Mouse (Mus musculus): ENCODE data around the gene Pmepa1. TPM values are rescaled to one million over a fixed set of nuclear protein-coding genes. Genes with fewer than 3 reads are reported as not detected.

The Pmepa1 gene
- total RNA-seq, 2 experiments from 2014 or later: 83.1 to 111 TPM

DNA sequence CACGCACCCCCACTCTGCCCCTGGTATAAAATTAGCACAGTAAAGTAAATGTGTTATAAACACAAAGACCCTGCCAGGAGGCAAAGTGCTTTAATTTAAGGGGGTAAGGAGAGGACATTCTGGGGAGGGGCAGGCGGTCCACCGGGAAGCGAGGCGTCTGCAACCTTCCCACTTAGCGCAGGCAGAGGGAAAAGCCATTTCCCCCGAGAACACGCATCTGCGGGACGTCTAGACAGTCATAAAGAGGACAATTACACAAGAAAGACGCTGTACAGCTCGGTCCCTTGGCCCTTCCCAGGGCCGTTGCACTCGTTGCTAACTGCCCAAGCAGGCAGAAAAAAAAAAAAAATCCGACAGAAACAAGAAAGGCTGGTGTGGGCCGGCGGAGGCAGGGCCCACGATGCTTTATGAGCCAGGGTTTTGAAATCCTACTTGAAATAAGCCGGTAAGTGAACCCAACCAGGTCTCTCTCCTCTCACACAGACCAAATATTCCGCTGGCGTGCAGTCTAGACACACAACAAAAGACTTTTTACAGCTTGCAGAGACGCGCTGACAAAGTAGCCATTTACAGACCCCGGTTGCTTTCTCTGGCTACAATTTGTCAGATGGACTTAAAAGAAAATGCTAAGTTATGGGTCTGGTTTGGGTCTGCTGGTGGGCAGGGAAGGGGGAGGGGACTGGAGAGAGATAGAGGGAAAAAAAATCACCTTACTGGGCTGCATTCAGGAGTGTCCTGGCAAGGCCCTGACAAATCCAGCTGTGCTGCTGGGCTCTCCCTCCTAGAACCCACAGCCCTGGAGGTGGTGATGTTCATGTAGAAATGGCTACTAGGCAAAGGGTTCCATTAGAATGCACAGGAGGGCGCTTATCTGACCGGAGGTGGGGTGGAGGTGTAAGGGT, 22.3 kb downstream of the Pmepa1 start:
- DNase-seq: no peak

DNA sequence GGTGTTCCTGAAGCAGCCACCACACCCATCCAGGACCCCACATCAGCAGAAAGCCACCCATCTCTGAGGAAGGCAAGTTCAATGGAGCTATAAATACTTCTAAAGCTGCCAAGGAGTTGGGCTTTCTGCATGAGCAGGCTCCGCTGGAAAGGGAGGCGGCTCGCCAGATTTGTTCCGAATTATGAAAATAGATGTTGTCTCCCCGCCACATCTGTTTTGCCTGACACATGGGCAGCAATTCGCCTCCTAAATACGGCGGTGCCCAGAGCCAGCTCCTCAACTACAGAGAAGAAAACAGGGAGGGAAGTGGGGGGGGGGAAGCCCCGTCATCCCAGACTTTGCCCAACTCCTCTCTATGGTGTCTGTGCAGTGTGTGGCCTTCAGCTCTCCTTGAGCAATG, 24.7 kb downstream of the Pmepa1 start:
- no peak for DNase-seq

DNA sequence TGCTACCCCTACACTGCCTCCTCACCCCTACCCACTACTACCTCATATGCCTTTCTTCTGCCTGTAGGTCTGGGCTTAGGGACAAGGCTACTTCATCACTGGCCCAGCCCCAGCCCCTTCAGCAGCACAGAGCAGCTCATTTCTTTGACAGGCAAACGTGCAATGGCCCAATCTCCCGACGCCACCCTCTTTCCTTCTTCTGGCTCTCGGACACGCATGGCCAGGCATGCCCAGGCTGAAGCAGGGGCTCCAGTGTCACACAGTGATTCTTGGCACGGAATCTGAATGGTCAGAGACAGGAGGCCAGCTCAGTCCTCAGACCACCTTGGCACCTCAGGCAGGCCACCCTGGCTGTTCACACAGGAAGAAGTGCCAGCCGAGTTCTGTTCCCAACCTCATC, 25.2 kb downstream of the Pmepa1 start:
- no peak for DNase-seq

DNA sequence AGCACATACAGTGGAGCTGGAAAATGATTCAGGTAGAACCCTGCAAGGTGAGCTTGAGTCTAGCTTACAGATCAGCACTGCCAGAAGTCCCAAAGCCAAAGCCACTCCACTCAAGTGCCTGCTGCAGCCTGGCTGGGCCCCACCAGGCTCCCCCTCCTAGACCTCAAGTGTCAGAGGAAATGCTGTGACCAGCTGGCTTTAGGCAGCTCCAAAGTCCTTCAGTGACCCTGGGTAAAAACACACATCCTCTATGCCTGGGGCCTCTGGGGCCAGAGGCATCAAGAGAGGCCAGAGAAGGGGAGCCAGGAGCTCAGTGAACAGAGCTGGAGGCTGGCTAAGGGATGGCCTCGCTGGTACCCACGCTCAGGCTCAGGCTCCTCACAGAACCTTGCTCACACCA, 25.9 kb downstream of the Pmepa1 start:
- no peak for DNase-seq

DNA sequence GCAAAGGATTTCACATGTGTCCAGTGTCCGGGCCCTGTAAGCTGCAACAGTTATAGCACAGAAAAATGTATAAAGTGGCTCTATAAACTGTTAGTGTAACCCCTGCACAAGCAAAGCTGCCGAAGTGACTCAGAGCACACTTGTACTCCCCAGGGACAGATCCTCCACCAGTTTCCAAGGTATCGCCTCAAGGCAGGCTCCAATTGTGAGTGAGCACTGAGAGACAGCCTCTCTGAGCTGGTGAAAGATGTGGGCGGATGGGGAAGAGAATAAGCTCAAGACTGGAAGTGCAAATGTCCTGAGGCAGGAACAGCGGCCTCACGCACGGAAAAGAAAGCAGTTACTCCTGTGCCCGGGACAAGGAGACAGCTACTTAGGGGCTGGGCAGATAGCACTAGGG, 26.4 kb downstream of the Pmepa1 start:
- DNase-seq: no peak

DNA sequence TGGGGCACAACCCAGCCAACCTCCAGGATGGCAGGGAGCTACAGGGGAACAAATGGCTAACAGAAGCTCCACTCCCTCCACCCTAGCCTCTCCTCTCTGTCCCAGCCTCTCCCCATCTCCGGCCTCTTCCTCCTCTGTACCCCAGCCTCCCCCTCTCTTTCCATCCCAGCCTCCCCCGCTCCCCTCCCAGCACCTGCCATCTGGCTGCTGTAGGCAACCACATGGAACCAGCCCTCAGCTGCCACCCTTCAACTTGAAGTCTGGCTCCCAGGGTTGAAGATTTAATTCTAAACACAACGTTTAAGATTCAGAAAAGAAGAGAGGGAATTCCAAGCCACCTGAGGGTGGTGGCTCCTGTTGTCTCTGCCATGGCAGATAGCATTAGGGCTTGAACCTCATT, 26.9 kb downstream of the Pmepa1 start:
- no peak for DNase-seq

DNA sequence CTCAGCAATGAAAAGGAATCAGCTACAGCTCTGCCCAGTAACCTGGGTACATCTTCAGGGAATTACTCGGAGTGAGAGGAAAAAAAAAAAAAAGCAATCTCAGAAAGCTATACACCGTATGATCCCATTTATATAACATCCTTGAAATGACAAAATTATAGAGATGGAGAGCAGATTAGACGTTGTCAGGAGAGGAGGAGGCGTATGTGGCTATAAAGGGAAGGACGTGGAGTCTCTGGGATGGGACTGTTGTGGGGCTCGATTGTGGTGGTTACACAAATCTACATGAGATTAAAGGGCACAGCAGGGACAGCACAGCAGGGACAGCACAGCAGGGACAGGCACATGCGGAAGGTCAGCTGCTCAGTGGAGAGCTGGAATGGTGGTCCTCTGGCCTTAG, 27.5 kb downstream of the Pmepa1 start:
- no peak for DNase-seq

DNA sequence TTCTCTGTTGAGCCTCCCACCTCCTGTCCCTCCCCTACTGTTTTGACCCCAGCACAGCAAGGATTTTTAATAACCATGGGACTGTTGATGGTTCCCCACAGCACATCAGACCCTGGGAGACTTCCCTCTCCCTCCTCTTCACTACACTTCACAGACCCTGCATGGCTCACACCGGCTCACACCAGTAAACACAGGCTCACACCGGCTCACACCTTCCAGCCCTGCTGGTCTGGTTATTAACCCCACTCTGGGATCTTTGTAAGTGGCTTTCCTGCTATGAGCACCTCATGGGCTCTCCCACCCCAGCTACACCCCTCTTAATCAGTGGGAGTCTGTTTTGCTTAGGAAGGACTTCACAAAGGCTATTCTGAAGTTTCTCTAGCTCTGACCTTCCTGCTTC, 28.4 kb downstream of the Pmepa1 start:
- DNase-seq: no peak

DNA sequence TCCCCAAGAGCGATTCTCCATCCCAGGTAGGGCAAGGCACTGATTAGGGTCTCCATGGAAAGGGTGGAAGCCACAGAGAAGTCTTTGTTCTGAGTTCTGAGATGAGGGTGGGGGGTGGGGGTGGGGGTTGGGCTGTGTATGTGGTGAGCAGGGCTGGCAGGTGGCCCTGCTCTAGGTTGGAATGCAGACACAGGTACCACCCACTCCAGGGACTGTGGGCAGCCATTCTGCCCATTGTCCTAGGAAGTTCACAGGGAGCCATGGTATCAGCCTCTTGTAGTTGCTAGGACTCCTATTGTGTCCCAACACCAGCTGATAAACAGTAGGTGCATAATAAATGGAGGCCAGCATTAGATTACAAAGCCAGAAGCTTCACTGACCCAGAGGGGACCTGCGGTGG, 29.1 kb downstream of the Pmepa1 start:
- no peak for DNase-seq

DNA sequence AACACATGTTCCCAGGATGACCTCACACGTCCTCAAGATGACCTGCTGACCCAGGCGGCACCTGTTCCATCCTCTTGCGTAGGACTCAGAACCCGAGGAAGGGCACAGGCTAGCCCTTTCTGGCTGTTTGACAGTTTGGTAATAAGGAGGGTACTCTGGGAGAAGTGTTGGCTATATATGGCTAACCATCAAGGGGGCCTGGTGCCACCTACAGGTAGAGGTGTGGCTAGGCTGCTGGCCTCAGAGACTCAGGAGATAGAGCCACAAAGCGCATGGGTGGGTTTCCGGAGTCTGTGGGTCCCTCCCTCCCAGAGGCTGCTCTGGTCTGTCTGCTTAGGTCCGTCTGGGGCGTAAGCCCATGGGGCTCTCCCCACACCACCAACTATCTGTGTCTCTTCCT, 29.6 kb downstream of the Pmepa1 start:
- no peak for DNase-seq

DNA sequence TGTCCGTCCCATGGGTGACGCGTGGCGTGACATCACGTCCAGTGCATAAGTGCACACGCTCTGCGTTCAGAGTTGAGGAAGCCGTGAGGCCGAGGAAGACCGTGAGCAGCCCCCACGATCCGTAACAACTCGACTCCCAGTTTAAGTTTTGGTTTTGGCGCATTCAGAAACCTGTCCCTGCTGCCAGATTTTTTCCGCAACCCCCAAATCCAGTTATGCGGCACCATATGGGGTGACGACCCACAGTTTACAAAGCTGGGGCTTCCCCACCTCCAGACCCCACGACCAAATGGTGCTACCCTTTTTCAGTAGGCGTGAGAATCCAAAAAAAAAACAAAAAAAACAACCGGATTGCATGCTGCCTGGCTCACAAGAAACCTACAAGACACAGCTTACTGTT, 31.1 kb downstream of the Pmepa1 start:
- no peak for DNase-seq

DNA sequence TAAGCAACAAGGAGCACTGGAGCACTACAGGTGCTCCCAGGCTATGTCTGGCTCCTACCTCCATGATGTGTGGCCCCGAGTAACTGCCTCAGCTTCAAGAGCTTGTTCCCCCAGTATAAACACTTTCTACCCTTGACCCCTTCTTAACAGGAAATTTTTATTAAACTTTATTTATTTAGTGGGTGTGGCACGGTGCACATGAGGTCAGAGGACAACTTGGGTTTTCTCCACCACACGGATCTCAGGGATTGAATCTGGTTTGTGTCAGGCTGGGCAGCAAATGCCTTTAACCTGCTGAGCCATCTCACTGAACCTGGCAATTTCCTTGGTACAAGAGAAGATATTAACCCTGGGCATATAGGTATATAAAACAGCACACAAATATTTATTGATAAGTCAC, 32.2 kb downstream of the Pmepa1 start:
- DNase-seq: no peak

DNA sequence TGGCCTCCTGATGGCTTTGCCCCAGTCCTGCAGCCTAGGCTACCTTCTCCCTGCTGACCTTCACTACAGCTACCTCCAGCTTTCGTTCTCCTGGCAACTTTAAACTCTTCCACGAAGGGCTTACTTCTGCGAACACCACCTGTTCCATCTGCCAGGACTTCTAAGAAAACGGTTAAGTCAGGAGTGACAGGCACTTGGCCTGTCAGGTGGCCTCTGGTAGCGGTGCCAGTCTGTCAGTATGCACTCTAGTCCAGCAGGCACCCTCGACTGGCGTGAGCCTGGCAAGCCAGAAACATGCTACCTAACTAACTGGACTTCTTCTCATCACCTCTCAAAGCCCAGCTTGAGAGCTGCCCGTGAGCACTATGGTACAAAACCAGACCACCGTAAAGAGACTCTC, 32.7 kb downstream of the Pmepa1 start:
- DNase-seq: no peak

DNA sequence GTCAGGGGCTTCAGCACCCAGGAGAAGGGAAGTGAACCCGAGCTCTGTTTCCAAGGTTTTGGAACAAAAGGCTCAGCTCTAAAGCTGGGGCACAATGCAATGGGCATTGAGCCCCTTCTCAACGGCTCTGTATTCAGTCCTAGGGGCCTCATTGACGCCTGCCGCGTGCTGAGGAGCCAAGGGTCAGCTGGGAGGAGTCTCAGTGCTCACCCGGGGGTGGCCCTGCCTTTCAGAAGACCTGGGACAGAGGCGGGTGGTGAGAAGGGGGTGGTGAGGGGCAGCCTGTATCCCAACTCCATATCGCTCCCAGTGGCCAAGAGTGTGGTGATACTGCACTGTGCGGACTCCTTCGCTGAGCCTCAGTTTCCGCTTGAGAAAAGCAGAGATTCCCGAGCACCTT, 33.5 kb downstream of the Pmepa1 start:
- no peak for DNase-seq

DNA sequence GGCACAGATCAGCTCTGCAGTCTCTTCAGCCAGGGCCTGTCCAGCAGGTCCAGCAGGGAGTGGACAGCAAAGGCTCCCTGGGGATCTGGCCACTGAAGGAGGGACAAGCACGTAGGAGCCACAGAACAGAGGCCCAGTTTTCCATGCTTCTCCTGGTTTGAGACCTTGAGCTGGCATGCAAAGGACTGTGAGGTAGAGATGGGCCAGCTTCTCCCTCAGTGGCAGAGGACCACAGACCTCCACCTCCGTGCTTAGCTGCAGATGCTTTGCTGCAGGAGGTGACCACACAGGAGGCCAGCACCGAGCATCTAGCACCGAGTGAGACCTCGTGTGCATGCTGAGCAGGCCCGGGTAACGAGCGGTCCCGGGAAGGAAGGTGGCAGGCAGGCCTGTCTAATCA, 35.6 kb downstream of the Pmepa1 start:
- no peak for DNase-seq

DNA sequence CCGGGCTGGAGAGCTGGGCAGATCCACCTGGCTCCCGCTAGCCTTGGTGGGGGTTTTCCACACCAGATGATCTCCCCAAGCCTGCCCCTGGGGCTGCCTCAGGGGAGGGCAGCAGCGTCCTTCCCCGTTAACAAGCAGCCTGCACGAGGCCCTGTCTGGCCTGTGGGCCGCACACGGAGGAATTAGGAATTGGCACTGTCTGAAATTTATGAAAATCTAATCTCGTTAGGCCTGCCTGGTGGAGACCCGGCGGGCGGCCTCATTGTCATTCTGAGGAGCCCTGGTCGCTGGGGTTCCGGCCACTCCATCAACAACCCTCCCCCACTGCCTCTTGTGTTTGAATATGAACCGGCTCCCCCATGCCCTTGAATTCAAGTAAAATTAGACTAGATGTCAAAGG, 37.8 kb downstream of the Pmepa1 start:
- no peak for DNase-seq

DNA sequence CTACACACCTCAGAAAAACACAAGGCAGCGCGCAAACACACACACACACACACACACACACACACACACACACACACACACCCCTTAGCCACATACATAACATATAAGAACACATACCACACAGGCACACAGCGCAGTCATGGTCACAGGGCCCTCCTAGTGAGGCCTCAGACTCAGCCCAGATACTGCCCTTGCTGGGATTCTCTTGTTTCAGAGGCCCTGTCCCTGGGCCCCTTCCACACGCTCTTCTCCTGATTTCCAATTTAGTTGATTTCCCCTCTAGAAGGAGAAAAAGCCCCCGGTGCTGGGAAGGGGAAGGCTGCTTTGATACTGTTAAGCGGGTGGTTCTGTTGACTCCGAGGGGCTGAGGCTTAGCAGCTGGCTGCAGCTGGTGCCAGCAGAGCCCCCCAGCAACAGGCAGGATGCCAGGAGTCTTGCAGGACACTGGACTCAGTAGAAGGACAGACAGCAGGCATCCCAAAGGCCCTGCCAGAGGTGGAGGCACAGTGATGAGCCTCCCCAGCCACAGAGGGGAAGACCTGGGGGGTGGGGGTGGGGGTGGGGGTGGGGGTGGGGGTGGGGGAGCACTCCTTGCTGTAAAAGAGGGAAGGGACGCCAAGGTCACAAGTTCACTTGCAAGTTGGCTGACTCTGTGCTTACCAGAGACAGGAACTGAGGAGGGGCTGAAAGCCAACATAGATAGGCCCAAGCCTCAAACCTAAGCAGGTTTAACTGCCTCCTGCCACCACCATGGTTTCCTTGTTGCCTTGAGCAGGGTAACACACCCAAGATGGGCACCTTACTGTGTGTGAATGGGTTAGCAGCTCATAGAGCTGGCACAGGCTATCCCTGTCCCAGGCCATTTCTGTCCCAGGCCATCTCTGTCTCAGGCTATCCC, 40.6 kb downstream of the Pmepa1 start:
- no peak for DNase-seq

DNA sequence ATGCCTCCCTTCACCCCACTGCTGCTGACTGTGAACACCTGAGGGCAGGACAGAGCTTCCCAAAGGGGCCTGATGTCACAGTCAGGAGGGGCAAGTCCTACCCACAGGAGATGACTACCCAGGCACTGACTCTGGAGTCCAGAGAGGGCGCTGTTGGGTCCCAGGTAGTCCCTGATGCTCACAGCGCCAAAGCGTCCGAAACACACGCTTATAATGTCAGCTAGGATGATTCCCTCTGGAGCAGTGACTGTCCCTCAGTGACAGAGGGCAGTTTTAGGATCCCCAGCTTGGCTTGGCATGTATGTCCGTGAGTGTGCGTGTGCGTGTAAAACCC, 43.6 kb downstream of the Pmepa1 start:
- DNase-seq: no peak

DNA sequence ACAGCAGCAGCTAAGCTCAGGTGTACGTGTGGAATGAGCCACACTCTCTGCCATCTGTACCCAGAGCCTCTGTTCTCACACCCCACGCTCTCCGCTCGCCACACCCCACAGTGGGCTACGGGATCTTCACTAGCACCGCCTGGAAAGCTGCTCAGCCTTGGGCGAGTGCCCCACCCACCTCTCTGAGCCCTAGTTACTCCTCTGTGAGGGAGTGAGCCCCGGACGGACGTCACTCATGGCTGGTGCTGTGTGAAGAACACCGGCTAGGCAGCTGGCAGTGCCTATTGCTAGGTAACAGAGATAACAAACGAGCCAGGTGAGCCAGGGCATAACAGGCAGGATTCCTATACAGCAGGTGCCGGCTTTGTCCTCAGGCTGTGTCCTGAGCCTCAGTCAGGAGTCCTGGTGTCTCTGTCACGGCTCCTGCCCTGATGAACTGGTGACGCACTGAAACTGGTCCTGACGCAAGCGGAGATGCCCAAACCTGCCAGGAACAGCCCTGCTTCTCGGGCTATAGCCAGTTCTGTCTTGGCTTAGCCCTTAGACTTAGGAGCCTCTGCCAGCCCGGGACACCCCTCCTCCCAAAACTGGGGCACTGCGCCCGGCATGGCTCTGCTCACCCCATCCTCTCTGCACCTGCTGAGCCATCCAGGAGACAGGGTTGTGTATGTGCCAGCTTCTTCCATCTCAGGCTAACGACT, 44.1 kb downstream of the Pmepa1 start:
- DNase-seq: no peak

DNA sequence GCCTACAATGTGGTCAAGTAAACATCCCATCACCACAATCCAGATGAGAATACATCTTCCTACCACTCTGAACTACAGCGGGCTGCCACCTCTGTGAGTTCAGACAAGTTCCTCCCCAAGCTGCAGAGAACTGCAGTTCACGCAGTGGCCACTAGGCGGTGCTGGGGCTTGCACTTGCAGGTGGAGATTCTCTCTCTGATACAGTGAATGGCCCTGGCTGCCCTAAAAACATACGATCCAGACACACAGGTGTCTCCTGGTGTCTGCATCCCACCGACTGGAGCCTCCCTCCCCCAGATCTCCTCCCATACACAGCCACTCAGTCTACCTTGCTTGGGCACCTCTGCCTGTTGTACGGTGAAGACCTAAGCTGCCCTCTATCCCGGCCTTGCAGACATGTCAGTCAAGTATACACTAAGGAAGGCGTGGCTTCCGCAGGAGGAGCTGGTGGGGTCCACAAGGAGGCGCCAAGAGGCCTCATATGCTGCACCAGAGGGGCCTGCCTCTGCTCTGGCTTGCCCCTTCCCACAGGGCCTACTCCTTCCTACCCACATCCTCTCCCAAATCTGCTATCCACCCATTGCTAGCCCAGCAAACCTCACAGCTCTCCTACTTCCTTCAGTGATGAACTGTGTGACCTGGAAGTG, 46.6 kb downstream of the Pmepa1 start:
- DNase-seq: peak; percentile 96

DNA sequence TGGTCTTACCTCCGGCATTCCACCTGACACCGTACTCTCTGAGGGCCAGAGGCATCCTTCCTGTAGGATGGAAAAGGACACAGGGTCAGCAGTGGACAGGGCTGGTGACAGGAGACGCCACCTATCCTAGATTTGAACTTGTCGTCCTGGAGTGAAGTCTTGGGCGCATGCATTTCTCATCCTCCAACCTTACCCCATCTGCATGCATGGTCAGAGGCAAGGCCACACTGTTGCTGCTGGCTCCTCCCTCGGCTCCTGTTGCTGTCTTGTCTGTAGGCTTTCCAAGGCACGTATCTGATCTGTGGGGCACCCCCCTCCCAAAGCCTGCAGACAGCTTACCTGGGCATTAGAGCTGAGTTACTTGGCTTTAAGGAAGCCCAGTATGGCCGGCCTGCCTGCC, 47.8 kb downstream of the Pmepa1 start:
- no peak for DNase-seq

DNA sequence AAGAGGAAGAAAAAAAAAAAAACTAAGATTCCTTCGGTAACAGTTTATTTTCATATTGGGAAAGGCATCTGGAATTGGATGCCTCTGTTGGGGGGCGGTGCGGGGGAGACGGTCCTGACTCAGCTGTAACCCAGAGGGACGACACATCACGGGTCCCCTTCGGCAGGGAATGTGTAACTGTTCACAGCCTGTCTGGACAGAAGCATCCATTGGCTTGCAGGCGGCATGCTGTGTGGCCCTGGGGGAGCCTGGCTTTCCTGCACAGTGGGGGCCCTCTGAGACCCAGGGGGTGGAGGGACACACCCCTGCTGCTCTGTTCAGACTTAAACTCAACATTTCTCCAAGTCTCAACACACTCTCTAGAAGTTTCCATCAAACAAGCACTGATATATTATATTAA, 49.5 kb downstream of the Pmepa1 start:
- no peak for DNase-seq

DNA sequence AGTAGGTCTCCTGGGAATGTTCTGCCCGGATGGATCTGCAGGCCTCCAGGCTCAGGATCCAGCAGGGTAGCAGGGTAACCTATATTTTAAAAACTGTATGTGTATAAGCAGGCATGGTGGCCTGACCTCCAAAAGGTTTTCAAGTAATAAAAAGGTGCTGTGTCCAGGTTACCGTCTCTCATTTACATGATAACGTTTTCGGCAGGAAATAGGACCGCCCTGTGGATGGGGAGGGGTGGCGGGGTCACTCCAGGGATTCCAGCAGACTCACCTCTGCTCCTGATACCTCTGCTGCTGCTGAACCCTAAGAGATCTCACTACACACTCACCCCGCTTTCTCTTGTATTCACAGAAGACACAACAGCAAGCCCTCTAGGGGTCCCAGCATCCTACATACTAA, 50.4 kb downstream of the Pmepa1 start:
- DNase-seq: no peak

Data from adrenal gland, postnatal 10 days (tissue).